Mouse (Mus musculus): ENCODE results near the gene Idh2. TPM values are rescaled to one million over a fixed set of nuclear protein-coding genes. Genes with fewer than 3 reads are reported as not detected.
"Not testable (repeated sequence)": the region's sequence is repeated elsewhere in the genome, so short reads cannot be mapped to it uniquely, and the experiment has no call there.

Gene Idh2
- polyA plus RNA-seq, 1 experiment from 2014 or later: 585 TPM

DNA sequence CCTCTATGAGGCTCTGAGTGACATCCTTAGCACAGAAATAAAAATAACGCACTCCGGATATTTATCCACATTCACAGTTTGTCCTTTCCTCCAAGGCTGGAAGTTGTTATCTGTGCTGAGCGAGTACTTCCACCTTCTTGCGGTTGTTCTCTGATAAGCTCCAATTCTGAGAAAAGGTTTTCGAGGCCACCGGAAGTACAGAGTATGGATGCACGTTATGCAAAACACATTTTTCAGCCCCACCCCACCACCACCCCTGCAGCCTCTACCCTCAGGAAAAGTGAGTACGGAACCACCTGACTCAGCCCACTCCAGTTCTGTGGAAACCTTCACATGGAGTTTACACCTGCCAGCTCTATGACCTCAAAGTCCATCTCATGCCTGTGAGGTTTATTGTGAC, 30.9 kb upstream of the Idh2 start:
- no peak overlapping the region for H3K4me2 ChIP-seq (ENCODE audit: low read depth, low read length)
- H3K36me3 ChIP-seq (ENCODE audit: control insufficient read depth, insufficient read depth, low read length): no peaks in the 10 kb centered on the region
- H3K4me1 ChIP-seq (ENCODE audit: control insufficient read depth, insufficient read depth, low read length): peaks cover 6% of the 10 kb centered on the region; the same call in 1 of the 2 replicates
- peak; percentile 75 for ATAC-seq
- H3K27ac ChIP-seq (ENCODE audit: low read length): no peak overlapping the region
- 68% methylated on average over 8 of the region's 8 CpGs for WGBS
- H3K27me3 ChIP-seq (replicated peaks; ENCODE audit: control insufficient read depth, insufficient read depth, low read length): no peaks in the 10 kb centered on the region
- H3K9ac ChIP-seq (ENCODE audit: low read depth, low read length): no peak overlapping the region
- no peaks in the 10 kb centered on the region for H3K9me3 ChIP-seq (ENCODE audit: control insufficient read depth, low read length)
- H3K4me3 ChIP-seq (ENCODE audit: low read length): no peak overlapping the region

DNA sequence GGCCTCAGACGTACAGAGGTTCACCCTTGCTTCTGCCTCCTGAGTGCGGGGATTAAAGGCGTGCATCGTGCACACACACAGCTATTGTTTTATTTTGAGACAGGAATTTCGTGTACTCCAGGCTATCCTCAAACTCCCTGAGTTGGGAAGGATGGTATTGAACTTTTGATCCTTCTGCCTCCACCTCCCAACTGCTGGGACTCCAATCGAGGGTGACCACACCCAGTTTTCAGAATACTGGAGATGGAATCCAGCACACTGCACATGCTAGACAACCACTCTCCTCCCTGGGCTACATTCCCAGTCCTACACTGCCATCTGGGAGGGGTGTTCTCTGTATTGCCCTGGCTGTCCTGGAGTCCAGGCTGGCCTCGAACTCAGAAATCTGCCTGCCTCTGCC, 29.5 kb upstream of the Idh2 start:
- Histone ChIP-seq H3K9ac (ENCODE audit: low read depth, low read length) (no peak overlapping the region), H3K4me3 (ENCODE audit: low read length) (no peak overlapping the region), H3K36me3 (ENCODE audit: control insufficient read depth, insufficient read depth, low read length) (no peaks in the 10 kb centered on the region), H3K9me3 (ENCODE audit: control insufficient read depth, low read length) (no peaks in the 10 kb centered on the region), H3K4me1 (ENCODE audit: control insufficient read depth, insufficient read depth, low read length) (peaks cover 8% of the 10 kb centered on the region; the same call in 1 of the 2 replicates), H3K4me2 (ENCODE audit: low read depth, low read length) (no peak overlapping the region), H3K27ac (ENCODE audit: low read length) (no peak overlapping the region), H3K27me3 (replicated peaks; ENCODE audit: control insufficient read depth, insufficient read depth, low read length) (no peaks in the 10 kb centered on the region)
- ATAC-seq: no peak
- 88% methylated on average over 7 of the region's 7 CpGs for WGBS

DNA sequence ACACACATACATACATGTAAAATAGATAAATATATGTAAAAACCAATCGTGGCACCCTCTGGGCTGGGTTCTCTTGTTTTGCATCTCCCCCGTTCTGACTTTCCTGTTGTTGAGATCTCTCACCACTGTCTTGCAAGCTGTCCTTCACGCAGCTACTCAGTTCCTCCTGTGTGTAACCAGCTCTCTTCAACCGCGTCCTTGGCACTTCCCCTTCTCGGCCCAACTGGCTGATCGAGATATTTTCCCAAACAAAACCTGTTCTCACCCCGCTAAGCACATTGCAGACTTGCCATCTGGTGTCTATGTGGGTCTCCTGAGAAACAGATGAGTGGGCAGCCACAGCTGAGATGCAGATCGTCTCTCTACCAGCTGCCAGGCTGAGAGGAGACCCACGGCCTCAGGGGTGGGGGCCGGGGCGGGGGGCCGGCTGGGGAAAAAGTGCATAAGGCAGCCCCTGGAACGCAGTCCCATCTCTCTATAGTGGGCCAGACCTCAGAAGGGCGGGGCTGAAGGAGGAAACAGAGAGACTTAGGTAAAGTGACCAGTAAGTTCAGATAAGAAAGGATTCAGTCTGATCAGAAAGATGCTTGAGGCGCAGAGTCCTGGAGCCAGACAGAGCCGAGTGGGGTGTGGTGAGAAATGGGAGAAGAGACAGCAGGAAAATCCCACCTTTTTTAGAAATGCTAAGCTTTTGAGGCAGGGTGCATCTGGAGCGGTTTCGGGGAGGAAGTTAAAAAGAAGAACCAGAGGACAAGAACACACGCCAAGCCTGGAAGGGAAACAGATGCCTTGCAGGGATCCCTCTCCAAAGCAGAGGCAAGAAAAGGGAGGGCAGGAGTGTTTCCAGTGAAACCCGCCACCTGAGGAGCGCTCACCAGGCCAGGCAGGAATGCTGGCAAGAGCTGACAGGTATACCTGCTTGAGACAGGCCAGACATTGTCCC, 28.4 kb upstream of the Idh2 start:
- H3K9ac ChIP-seq (ENCODE audit: low read depth, low read length): peak overlapping the region; percentile 42; the same call in 1 of the 2 replicates
- H3K9me3 ChIP-seq (ENCODE audit: control insufficient read depth, low read length): no peaks in the 10 kb centered on the region
- H3K4me3 ChIP-seq (ENCODE audit: low read length): no peak overlapping the region
- no peak overlapping the region for H3K4me2 ChIP-seq (ENCODE audit: low read depth, low read length)
- no peaks in the 10 kb centered on the region for H3K27me3 ChIP-seq (replicated peaks; ENCODE audit: control insufficient read depth, insufficient read depth, low read length)
- 36% methylated on average over 22 of the region's 22 CpGs for WGBS
- peak overlapping the region; percentile 49; the same call in 1 of the 2 replicates for H3K27ac ChIP-seq (ENCODE audit: low read length)
- H3K4me1 ChIP-seq (ENCODE audit: control insufficient read depth, insufficient read depth, low read length): peaks cover 8% of the 10 kb centered on the region; the same call in 1 of the 2 replicates
- H3K36me3 ChIP-seq (ENCODE audit: control insufficient read depth, insufficient read depth, low read length): no peaks in the 10 kb centered on the region
- 0 out of 2 replicates have a peak, but pooled peaks have one; percentile 19 for ATAC-seq

DNA sequence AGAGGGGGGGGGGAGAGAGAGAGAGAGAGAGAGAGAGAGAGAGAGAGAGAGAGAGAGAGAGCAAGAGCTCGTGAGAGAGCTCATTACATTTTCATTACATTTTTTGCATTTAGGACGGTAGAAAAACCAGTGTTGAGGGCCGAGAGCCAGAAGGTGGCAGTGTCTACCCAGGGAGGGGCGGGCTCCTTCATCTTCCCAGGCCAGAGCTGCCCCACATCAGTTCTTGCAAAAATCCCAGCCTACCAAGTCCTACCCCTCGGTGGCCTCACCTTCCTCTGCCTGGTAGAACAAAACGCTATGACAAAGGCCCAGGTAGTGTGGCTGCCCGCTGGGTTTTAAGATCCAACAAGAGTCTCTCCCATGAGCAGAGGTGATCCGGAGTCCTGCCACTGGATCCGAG, 25.6 kb upstream of the Idh2 start:
- peak; percentile 65; the same call in 1 of the 2 replicates for ATAC-seq
- H3K27ac ChIP-seq (ENCODE audit: low read length): no peak overlapping the region
- H3K4me1 ChIP-seq (ENCODE audit: control insufficient read depth, insufficient read depth, low read length): peaks cover 8% of the 10 kb centered on the region; the same call in 1 of the 2 replicates
- no peak overlapping the region for H3K9ac ChIP-seq (ENCODE audit: low read depth, low read length)
- no peak overlapping the region for H3K4me3 ChIP-seq (ENCODE audit: low read length)
- no peak overlapping the region for H3K4me2 ChIP-seq (ENCODE audit: low read depth, low read length)
- H3K27me3 ChIP-seq (replicated peaks; ENCODE audit: control insufficient read depth, insufficient read depth, low read length): no peaks in the 10 kb centered on the region
- H3K36me3 ChIP-seq (ENCODE audit: control insufficient read depth, insufficient read depth, low read length): no peaks in the 10 kb centered on the region
- H3K9me3 ChIP-seq (ENCODE audit: control insufficient read depth, low read length): peaks cover 6% of the 10 kb centered on the region; the same call in 1 of the 2 replicates
- WGBS: 18% methylated on average over 9 of the region's 9 CpGs

GRCm38 (mm10) chr7:80138375-80138774, 23.2 kb upstream of the Idh2 start:
- H3K27me3 ChIP-seq (replicated peaks; ENCODE audit: control insufficient read depth, insufficient read depth, low read length): no peaks in the 10 kb centered on the region
- no peak for ATAC-seq
- H3K9ac ChIP-seq (ENCODE audit: low read depth, low read length): no peak overlapping the region
- no peak overlapping the region for H3K27ac ChIP-seq (ENCODE audit: low read length)
- WGBS: 85% methylated on average over 1 of the region's 1 CpGs
- H3K36me3 ChIP-seq (ENCODE audit: control insufficient read depth, insufficient read depth, low read length): no peaks in the 10 kb centered on the region
- H3K4me3 ChIP-seq (ENCODE audit: low read length): no peak overlapping the region
- H3K9me3 ChIP-seq (ENCODE audit: control insufficient read depth, low read length): peaks cover 6% of the 10 kb centered on the region; the same call in 1 of the 2 replicates
- H3K4me2 ChIP-seq (ENCODE audit: low read depth, low read length): no peak overlapping the region
- H3K4me1 ChIP-seq (ENCODE audit: control insufficient read depth, insufficient read depth, low read length): peaks cover 12% of the 10 kb centered on the region

DNA sequence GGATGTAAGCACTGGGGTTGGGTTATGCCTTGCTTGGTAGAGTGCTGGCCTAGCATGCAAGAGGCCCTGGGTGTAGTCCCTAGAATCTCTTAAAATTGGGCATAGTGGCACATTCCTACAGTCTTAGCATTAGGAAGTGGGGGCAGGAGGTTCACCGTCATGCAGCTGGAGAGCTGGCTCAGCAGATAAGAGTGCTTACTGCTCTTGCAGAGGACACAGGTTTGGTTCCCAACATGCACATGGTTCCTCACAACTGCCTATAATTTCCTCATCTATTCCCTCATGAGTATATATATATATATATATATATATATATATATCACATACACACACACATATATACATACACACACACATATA, 20.0 kb upstream of the Idh2 start:
- WGBS: 86% methylated on average over 1 of the region's 1 CpGs
- Histone ChIP-seq H3K4me1 (ENCODE audit: control insufficient read depth, insufficient read depth, low read length) (peaks cover 12% of the 10 kb centered on the region), H3K27me3 (replicated peaks; ENCODE audit: control insufficient read depth, insufficient read depth, low read length) (no peaks in the 10 kb centered on the region), H3K4me2 (ENCODE audit: low read depth, low read length) (no peak overlapping the region), H3K27ac (ENCODE audit: low read length) (no peak overlapping the region), H3K9me3 (ENCODE audit: control insufficient read depth, low read length) (peaks cover 6% of the 10 kb centered on the region; the same call in 1 of the 2 replicates), H3K9ac (ENCODE audit: low read depth, low read length) (no peak overlapping the region), H3K4me3 (ENCODE audit: low read length) (no peak overlapping the region), H3K36me3 (ENCODE audit: control insufficient read depth, insufficient read depth, low read length) (no peaks in the 10 kb centered on the region)
- ATAC-seq: no peak

- no peak overlapping the region for H3K9ac ChIP-seq (ENCODE audit: low read depth, low read length)
- H3K27me3 ChIP-seq (replicated peaks; ENCODE audit: control insufficient read depth, insufficient read depth, low read length): no peaks in the 10 kb centered on the region
- H3K4me2 ChIP-seq (ENCODE audit: low read depth, low read length): no peak overlapping the region
- 35% methylated on average over 8 of the region's 8 CpGs for WGBS
- H3K4me3 ChIP-seq (ENCODE audit: low read length): no peak overlapping the region
- H3K27ac ChIP-seq (ENCODE audit: low read length): 0 out of 2 replicates have a peak overlapping the region, but pooled peaks have one; percentile 9
- H3K36me3 ChIP-seq (ENCODE audit: control insufficient read depth, insufficient read depth, low read length): no peaks in the 10 kb centered on the region
- peaks cover 6% of the 10 kb centered on the region; the same call in 1 of the 2 replicates for H3K9me3 ChIP-seq (ENCODE audit: control insufficient read depth, low read length)
- peak; percentile 62 for ATAC-seq
- H3K4me1 ChIP-seq (ENCODE audit: control insufficient read depth, insufficient read depth, low read length): peaks cover 16% of the 10 kb centered on the region
Observed at GRCm38 (mm10) chr7:80134454-80135172, 19.4 kb upstream of the Idh2 start.

DNA sequence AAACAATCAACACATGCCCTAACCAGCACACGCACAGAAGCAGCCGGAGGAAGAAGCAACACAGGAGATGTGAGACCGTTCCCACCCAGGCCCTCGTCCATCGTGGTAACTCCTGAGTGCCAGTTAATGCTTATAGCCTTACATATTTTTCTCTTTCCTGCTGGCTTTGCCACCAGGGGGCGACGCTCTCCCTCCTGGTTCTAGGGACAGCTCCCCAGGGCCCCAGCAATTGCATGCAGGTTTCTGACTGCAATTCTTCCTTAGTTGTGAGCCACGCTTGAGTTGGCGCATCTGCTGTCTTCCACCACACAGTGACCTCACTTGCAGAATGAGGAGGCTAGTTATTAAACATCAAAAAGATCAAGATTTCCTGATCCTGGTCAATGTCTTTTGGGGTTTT, 17.3 kb upstream of the Idh2 start:
- H3K4me2 ChIP-seq (ENCODE audit: low read depth, low read length): no peak overlapping the region
- peaks cover 6% of the 10 kb centered on the region; the same call in 1 of the 2 replicates for H3K9me3 ChIP-seq (ENCODE audit: control insufficient read depth, low read length)
- H3K27me3 ChIP-seq (replicated peaks; ENCODE audit: control insufficient read depth, insufficient read depth, low read length): no peaks in the 10 kb centered on the region
- H3K27ac ChIP-seq (ENCODE audit: low read length): no peak overlapping the region
- no peak for ATAC-seq
- no peak overlapping the region for H3K4me3 ChIP-seq (ENCODE audit: low read length)
- H3K36me3 ChIP-seq (ENCODE audit: control insufficient read depth, insufficient read depth, low read length): no peaks in the 10 kb centered on the region
- WGBS: 54% methylated on average over 9 of the region's 9 CpGs
- no peak overlapping the region for H3K9ac ChIP-seq (ENCODE audit: low read depth, low read length)
- peaks cover 20% of the 10 kb centered on the region for H3K4me1 ChIP-seq (ENCODE audit: control insufficient read depth, insufficient read depth, low read length)

DNA sequence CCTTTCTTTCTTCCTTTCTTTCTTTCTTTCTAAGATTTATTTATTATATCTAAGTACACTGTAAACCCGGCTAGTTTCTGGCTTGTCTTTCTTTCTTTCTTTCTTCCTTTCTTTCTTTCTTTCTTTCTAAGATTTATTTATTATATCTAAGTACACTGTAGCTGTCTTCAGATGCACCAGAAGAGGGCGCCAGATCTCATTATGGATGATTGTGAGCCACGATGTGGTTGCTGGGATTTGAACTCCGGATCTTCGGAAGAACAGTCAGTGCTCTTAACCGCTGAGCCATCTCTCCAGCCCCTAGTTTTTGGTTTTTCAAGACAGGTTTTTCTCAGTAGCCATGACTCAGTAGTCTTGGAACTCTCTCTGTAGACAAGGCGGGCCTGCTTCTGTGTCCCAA, 16.1 kb upstream of the Idh2 start:
- not testable (repeated sequence) for H3K9me3 ChIP-seq (ENCODE audit: control insufficient read depth, low read length); H3K9ac ChIP-seq (ENCODE audit: low read depth, low read length)
- 78% methylated on average over 7 of the region's 7 CpGs for WGBS

More for the DNA sequence above, 16.1 kb upstream of the Idh2 start:
- not testable (repeated sequence) for H3K4me2 ChIP-seq (ENCODE audit: low read depth, low read length); H3K27me3 ChIP-seq (replicated peaks; ENCODE audit: control insufficient read depth, insufficient read depth, low read length); H3K4me3 ChIP-seq (ENCODE audit: low read length); H3K36me3 ChIP-seq (ENCODE audit: control insufficient read depth, insufficient read depth, low read length); ATAC-seq; H3K27ac ChIP-seq (ENCODE audit: low read length)
- peaks cover 20% of the 10 kb centered on the region for H3K4me1 ChIP-seq (ENCODE audit: control insufficient read depth, insufficient read depth, low read length)

Measured in intestine, embryonic 16.5 days (tissue).